Mouse (Mus musculus) liver, embryonic 12.5 days (tissue): ENCODE results near the gene Brd3. TPM values are rescaled to one million over a fixed set of nuclear protein-coding genes. Genes with fewer than 3 reads are reported as not detected.

Experiments
- ATAC-seq: fragments of 200-750 bp; cut with Nextera tagmentation; 2 replicates; pipeline ENCODE4 v1.8.0; 2017; ENCODE audit warnings: moderate number of reproducible peaks, mild to moderate bottlenecking, moderate library complexity
- H3K27ac ChIP-seq: fragments of 300-500 bp; sonication (generic); 2 replicates; pipeline ENCODE4 v1.5.1; 2016; ENCODE audit warnings: mild to moderate bottlenecking
- H3K27me3 ChIP-seq: fragments of 300-500 bp; sonication (generic); replicated peaks from 2 replicates; pipeline ENCODE4 v1.6.1; 2016; ENCODE audit warnings: mild to moderate bottlenecking, moderate library complexity
- H3K36me3 ChIP-seq: fragments of 300-500 bp; sonication (generic); 2 replicates; pipeline ENCODE4 v1.6.1; 2016; ENCODE audit warnings: mild to moderate bottlenecking, moderate library complexity
- H3K4me1 ChIP-seq: fragments of 300-500 bp; sonication (generic); 2 replicates; pipeline ENCODE4 v1.6.1; 2016
- H3K4me2 ChIP-seq: fragments of 300-500 bp; sonication (generic); 2 replicates; pipeline ENCODE4 v1.6.1; 2016; ENCODE audit warnings: mild to moderate bottlenecking, moderate library complexity
- H3K4me3 ChIP-seq: fragments of 300-500 bp; sonication (generic); 2 replicates; pipeline ENCODE4 v1.5.1; 2016; ENCODE audit warnings: mild to moderate bottlenecking, moderate library complexity
- H3K9ac ChIP-seq: fragments of 300-500 bp; sonication (generic); 2 replicates; pipeline ENCODE4 v1.6.1; 2016; ENCODE audit warnings: mild to moderate bottlenecking, moderate library complexity
- H3K9me3 ChIP-seq: fragments of 300-500 bp; sonication (generic); replicated peaks from 2 replicates; pipeline ENCODE4 v1.6.1; 2016; ENCODE audit warnings: mild to moderate bottlenecking, moderate library complexity
- whole genome bisulfite sequencing: fragments of 180-500 bp; shearing (Covaris S2); methylation state at CpG from one replicate; pipeline ENCODE4 v1.1.7; 2016; ENCODE audit not compliant: insufficient replicate concordance; 5-methylcytosine and 5-hydroxymethylcytosine counted together
- polyA plus RNA-seq: library from polyadenylated mRNA; unstranded; fragments of >200 nt; fragmentation: Nextera tagmentation; extraction: Ambion mirVana; gene quantifications from 2 replicates; pipeline ENCODE4 v1.2.1, GENCODE M21; 2016

Gene Brd3
- polyA plus RNA-seq, 1 experiment from 2014 or later = 39.0 TPM

- 0 out of 2 replicates have a peak, but pooled peaks cover 4% of the 10 kb centered on the region for H3K9me3 ChIP-seq
- no peaks in the 10 kb centered on the region for H3K36me3 ChIP-seq
- WGBS = 8% methylated on average over 11 of the region's 11 CpGs
- no peak overlapping the region for H3K4me3 ChIP-seq
- peak; percentile 59; the same call in 1 of the 2 replicates for ATAC-seq
- no peak overlapping the region for H3K27ac ChIP-seq
- H3K4me2 ChIP-seq = peak overlapping the region; percentile 22
- peaks cover 38% of the 10 kb centered on the region for H3K4me1 ChIP-seq
- no peaks in the 10 kb centered on the region for H3K27me3 ChIP-seq
- H3K9ac ChIP-seq = no peak overlapping the region
Observed at GRCm38 (mm10) chr2:27438281-27438680, 69.2 kb downstream of the Brd3 start.

- H3K4me1 ChIP-seq = peaks cover 34% of the 10 kb centered on the region
- no peak overlapping the region for H3K9ac ChIP-seq
- ATAC-seq = no peak
- no peaks in the 10 kb centered on the region for H3K27me3 ChIP-seq
- 60% methylated on average over 1 of the region's 1 CpGs for WGBS
- H3K4me3 ChIP-seq = no peak overlapping the region
- H3K36me3 ChIP-seq = no peaks in the 10 kb centered on the region
- H3K4me2 ChIP-seq = peak overlapping the region; percentile 22; the same call in 1 of the 2 replicates
- 0 out of 2 replicates have a peak, but pooled peaks cover 4% of the 10 kb centered on the region for H3K9me3 ChIP-seq
- no peak overlapping the region for H3K27ac ChIP-seq
Observed at GRCm38 (mm10) chr2:27437876-27438275, 69.6 kb downstream of the Brd3 start.

GRCm38 (mm10) chr2:27432599-27432998 lies 74.9 kb downstream of the Brd3 start:
- no peaks in the 10 kb centered on the region for H3K9me3 ChIP-seq
- no peak for ATAC-seq
- H3K27me3 ChIP-seq = peaks cover 14% of the 10 kb centered on the region; the same call in 1 of the 2 replicates
- no peaks in the 10 kb centered on the region for H3K36me3 ChIP-seq
- WGBS = 64% methylated on average over 2 of the region's 2 CpGs
- no peak overlapping the region for H3K4me2 ChIP-seq
- no peak overlapping the region for H3K9ac ChIP-seq
- peaks cover 8% of the 10 kb centered on the region for H3K4me1 ChIP-seq
- no peak overlapping the region for H3K4me3 ChIP-seq
- no peak overlapping the region for H3K27ac ChIP-seq

- Histone ChIP-seq H3K4me1 (peaks cover 25% of the 10 kb centered on the region), H3K9me3 (no peaks in the 10 kb centered on the region), H3K27ac (no peak overlapping the region), H3K4me2 (no peak overlapping the region), H3K27me3 (peaks cover 24% of the 10 kb centered on the region), H3K9ac (no peak overlapping the region), H3K4me3 (no peak overlapping the region), H3K36me3 (no peaks in the 10 kb centered on the region)
- ATAC-seq = no peak
- 78% methylated on average over 7 of the region's 7 CpGs for WGBS
Observed at GRCm38 (mm10) chr2:27430621-27431020, 76.8 kb downstream of the Brd3 start.

- Histone ChIP-seq H3K9ac (no peak overlapping the region), H3K4me2 (no peak overlapping the region), H3K27me3 (peaks cover 38% of the 10 kb centered on the region), H3K27ac (no peak overlapping the region), H3K9me3 (no peaks in the 10 kb centered on the region), H3K4me3 (no peak overlapping the region), H3K36me3 (no peaks in the 10 kb centered on the region), H3K4me1 (peaks cover 48% of the 10 kb centered on the region)
- 4% methylated on average over 4 of the region's 4 CpGs for WGBS
- ATAC-seq = no peak
Observed at GRCm38 (mm10) chr2:27428071-27428470, 79.4 kb downstream of the Brd3 start.

GRCm38 (mm10) chr2:27426855-27427457 lies 80.5 kb downstream of the Brd3 start, which contains the start of gene Vav2:
Vav2 (minus strand) TSS chr2:27427033.
- Histone ChIP-seq H3K36me3 (no peaks in the 10 kb centered on the region), H3K9me3 (no peaks in the 10 kb centered on the region), H3K4me1 (peaks cover 56% of the 10 kb centered on the region), H3K4me2 (peak within 1 kb of the TSS; percentile 99), H3K4me3 (peak within 1 kb of the TSS; percentile 76), H3K27ac (peak within 1 kb of the TSS; percentile 77), H3K9ac (peak within 1 kb of the TSS; percentile 81), H3K27me3 (peaks cover 33% of the 10 kb centered on the region)
- under 1% methylated on average over 58 of the region's 58 CpGs for WGBS
- peak; percentile 94 for ATAC-seq

- Histone ChIP-seq H3K4me3 (peak overlapping the region; percentile 76), H3K27me3 (peaks cover 33% of the 10 kb centered on the region), H3K4me2 (peak overlapping the region; percentile 99), H3K9ac (peak overlapping the region; percentile 81), H3K4me1 (peaks cover 56% of the 10 kb centered on the region), H3K27ac (peak overlapping the region; percentile 77), H3K36me3 (no peaks in the 10 kb centered on the region), H3K9me3 (no peaks in the 10 kb centered on the region)
- peak; percentile 59 for ATAC-seq
- under 1% methylated on average over 49 of the region's 64 CpGs for WGBS
Observed at GRCm38 (mm10) chr2:27426406-27426854, 81.0 kb downstream of the Brd3 start.

- WGBS = under 1% methylated on average over 59 of the region's 60 CpGs
- peak overlapping the region; percentile 99 for H3K4me2 ChIP-seq
- H3K27me3 ChIP-seq = peaks cover 28% of the 10 kb centered on the region
- H3K9ac ChIP-seq = peak overlapping the region; percentile 81
- H3K4me1 ChIP-seq = peaks cover 61% of the 10 kb centered on the region
- H3K36me3 ChIP-seq = no peaks in the 10 kb centered on the region
- no peak; the same call in 1 of the 2 replicates for ATAC-seq
- no peak overlapping the region for H3K27ac ChIP-seq
- peak overlapping the region; percentile 76 for H3K4me3 ChIP-seq
- H3K9me3 ChIP-seq = no peaks in the 10 kb centered on the region
Observed at GRCm38 (mm10) chr2:27425751-27426405, 81.6 kb downstream of the Brd3 start.

- Histone ChIP-seq H3K9me3 (no peaks in the 10 kb centered on the region), H3K27me3 (peaks cover 24% of the 10 kb centered on the region), H3K27ac (no peak overlapping the region), H3K36me3 (no peaks in the 10 kb centered on the region), H3K4me3 (peak overlapping the region; percentile 76), H3K4me1 (peaks cover 64% of the 10 kb centered on the region), H3K4me2 (peak overlapping the region; percentile 99), H3K9ac (peak overlapping the region; percentile 81)
- no peak for ATAC-seq
- WGBS = 7% methylated on average over 20 of the region's 20 CpGs
Observed at GRCm38 (mm10) chr2:27425161-27425611, 82.3 kb downstream of the Brd3 start.

GRCm38 (mm10) chr2:27423596-27423995 lies 83.9 kb downstream of the Brd3 start:
- H3K27me3 ChIP-seq = peaks cover 24% of the 10 kb centered on the region

GRCm38 (mm10) chr2:27421293-27422068 lies 86.0 kb downstream of the Brd3 start:
- no peak overlapping the region for H3K27ac ChIP-seq
- 71% methylated on average over 20 of the region's 20 CpGs for WGBS
- no peak overlapping the region for H3K4me3 ChIP-seq
- H3K4me1 ChIP-seq = peaks cover 85% of the 10 kb centered on the region
- no peak overlapping the region for H3K4me2 ChIP-seq
- no peaks in the 10 kb centered on the region for H3K9me3 ChIP-seq
- H3K27me3 ChIP-seq = peaks cover 22% of the 10 kb centered on the region
- H3K36me3 ChIP-seq = no peaks in the 10 kb centered on the region
- H3K9ac ChIP-seq = no peak overlapping the region
- ATAC-seq = no peak

More at GRCm38 (mm10) chr2:27423596-27423995, 83.9 kb downstream of the Brd3 start:
- Histone ChIP-seq H3K4me3 (no peak overlapping the region), H3K4me1 (peaks cover 80% of the 10 kb centered on the region), H3K9ac (no peak overlapping the region), H3K36me3 (no peaks in the 10 kb centered on the region), H3K27ac (no peak overlapping the region), H3K4me2 (no peak overlapping the region), H3K9me3 (no peaks in the 10 kb centered on the region)
- 78% methylated on average over 7 of the region's 7 CpGs for WGBS
- no peak for ATAC-seq
